Mouse (Mus musculus): ENCODE measurements around the gene Slc38a3. TPM values are rescaled to one million over a fixed set of nuclear protein-coding genes. Genes with fewer than 3 reads are reported as not detected.

Slc38a3 gene
- 10 to 100 TPM; 79.5 to 87.1 TPM for total RNA-seq (2021)
- long read RNA-seq, experiment 1, transcript Slc38a3-209 (16 exons, 2,463 nt) = major isoform, 30 of 41 reads
- long read RNA-seq, experiment 1, partial matches to known transcripts = 7 of 41 reads
- long read RNA-seq, experiment 1, other reads (novel, unspliced or antisense) = 3 of 41 reads
- long read RNA-seq, experiment 2, transcript Slc38a3-209 (16 exons, 2,463 nt) = major isoform, 16 of 27 reads
- long read RNA-seq, experiment 2, partial matches to known transcripts = 8 of 27 reads
- long read RNA-seq, experiment 2, other reads (novel, unspliced or antisense) = 3 of 27 reads

DNA sequence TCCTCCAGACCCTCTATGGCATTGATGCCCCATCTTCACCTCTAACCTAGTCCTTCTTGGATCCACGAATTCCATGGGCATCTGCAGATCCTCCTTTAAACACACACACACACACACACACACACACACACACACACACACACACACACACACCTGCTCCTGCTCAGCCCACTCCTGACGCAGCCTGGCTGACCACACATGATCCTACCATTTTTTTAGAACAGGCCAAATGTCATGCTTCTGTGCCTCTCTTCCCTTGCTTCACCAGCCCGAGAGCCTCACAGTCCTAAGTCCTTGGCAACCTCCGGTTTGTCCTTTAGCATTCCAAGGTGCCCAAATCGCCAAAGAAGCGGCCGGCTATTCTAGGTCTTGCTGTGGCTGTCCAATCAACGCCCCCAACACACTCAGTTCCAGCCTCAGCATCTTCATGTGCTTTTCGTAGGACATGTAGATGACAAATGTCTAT, at the start of gene Slc38a3:
Gene Slc38a3, minus strand, starts transcription at position 51 of the 466 bp plus-strand sequence.
- DNase-seq (ENCODE audit: low spot score in 2 of 2) = no peak
- intact Hi-C loops (cut with DNase I) = no loop called here

DNA sequence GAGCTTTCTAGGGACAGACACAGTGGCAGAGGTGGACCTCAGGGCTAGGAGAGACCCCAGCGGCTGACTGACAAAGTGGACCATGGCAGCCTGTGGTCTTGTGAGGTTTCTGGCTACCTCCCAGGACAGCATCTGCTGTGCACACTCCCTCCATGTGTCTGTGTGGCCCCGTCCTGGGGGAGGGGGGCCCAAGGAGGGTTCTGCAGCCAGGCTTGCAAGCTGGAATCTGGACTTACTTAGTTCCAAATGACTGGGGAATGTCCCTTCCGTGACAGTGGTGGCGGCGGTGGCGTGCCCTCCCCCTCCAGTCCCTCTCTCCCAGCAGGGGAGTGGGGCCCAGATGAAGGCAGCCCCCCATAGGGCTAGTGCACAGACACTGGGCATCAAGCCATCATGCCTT, 47.6 kb upstream of the Slc38a3 start:
- intact Hi-C loops (cut with DNase I) = no loop called here
- no peak for DNase-seq (ENCODE audit: low spot score in 2 of 2)

DNA sequence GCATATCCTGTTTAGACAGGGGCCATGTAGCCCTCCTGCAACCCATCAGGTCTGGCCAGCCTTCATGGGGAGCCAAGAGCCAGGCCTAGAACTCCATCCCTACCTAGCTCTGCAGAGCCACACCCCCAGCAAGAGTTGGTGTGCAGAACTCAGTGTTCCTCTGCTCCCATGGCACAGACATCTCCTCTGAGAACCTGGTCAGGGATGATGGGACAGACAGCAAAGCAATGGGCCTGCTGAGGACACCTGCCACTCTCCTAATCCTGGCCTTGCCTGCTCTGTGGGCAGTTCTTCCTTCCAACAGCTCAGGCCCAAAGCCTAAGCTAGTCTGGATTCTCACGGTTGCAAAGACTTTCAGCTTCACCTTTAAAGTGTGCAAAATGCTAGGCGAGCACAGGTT, 46.3 kb upstream of the Slc38a3 start:
- DNase-seq (ENCODE audit: low spot score in 2 of 2) = no peak
- intact Hi-C loops (cut with DNase I) = no loop called here

DNA sequence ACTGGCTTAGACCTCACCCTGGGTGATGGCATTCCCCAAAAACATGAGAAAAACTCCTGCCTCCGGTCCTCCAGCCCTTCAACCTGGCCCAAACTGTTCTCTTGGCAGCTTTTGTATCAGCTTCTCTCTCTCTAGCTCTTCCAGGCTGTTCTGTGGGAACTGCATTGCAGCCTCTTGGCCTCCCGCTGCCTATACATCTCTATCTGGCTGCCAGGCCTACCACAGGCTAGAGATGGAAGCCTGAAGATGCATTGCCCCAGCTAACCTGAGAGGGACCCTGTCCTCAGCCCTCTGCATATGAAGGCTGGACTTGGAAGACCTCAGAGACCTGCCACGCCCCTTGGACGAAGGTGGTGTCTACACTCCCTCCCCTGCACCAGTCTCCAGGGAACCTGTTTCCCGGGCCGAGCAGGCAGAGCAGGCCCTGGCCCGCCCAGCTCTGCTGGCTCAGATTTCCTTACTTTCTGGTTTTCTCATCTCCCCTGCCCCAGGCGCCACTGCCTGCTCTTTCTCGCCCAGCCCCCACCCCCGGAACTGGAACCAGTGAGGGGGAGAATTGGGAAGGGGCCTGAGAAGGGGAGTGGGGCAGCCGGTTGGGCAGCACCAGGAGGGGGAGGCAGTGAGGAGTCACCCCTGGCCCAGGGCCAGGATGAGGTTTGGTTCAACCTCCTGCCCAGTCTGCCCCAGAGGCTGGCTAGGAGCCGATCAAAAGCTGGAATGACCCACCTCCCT, 45.1 kb upstream of the Slc38a3 start:
- no peak for DNase-seq (ENCODE audit: low spot score in 2 of 2)
- intact Hi-C loops (cut with DNase I) = no loop called here

DNA sequence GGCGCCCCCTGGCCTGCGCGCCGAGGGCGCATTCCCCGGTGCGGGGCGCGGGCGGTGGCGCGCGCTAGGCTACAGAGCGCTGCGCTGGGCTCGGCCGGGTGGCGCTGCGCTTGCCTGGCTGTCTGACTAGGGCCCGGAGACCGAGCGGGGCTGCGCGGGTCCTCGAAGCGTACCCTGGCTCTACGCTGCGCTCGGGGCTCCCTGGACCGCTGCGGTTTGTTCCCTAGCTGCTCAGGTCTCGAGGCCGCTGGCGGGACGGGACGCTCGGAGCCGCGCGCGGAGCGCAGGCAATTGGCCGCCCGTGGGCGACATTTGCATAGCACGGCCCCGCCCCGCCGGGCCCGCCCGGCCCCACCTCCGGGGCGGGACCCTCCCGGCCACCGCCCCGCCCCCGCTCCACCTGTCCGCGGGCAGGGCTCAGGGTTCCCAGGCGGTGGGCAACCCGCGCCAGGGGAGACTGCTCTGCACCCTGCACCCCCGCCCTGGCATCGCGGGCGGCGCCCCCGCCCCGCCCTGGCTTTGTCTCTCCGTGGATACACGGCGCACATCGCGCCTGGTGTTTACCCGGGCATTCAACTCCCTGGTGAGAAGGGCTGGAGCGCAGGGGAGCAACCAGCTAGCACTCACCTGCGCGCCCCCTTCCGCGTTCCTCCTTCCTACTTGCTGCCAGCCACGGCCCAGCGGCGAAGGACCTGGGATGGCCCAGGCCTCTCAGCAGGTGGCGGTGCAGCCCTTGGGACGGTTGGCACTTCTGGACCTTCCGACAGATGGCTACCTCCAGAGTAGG, 40.6 kb upstream of the Slc38a3 start, which contains the start of gene Sema3f:
Gene Sema3f, minus strand, starts transcription at position 779 of the 787 bp plus-strand sequence.
- intact Hi-C loops (cut with DNase I) = no loop called here
- DNase-seq (ENCODE audit: low spot score in 2 of 2) = peak; percentile 47 to 67

DNA sequence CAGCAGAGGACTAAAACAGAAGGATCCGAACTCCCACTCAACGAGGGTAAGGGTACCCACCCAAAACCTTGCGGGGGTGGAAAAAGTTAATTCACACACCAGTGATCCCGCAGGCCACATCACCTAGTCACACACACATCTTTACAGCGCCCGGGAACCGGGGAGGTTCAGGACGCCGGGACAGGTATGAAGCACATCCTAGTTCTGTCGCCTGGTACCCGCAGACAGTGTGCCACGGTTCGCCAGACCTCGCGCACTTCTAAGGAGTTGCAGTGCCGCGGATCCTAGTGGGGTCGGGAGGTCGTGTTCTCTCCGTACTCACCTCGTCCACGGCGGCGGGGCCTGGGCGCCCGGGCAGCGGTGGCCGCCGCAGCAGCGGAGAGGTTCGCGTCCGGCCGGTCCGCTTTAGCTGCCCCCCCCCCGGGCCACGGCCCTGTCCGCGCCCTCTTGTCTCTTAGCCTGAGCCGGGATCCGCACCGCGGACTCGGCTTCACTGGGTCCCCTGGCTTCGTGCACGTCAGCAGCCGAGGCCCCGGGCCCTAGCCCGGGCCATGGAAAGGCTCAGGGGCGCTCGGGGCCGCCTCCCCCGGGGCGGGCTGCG, 39.9 kb upstream of the Slc38a3 start:
- intact Hi-C loops (cut with DNase I) = no loop called here
- no peak for DNase-seq (ENCODE audit: low spot score in 2 of 2)

DNA sequence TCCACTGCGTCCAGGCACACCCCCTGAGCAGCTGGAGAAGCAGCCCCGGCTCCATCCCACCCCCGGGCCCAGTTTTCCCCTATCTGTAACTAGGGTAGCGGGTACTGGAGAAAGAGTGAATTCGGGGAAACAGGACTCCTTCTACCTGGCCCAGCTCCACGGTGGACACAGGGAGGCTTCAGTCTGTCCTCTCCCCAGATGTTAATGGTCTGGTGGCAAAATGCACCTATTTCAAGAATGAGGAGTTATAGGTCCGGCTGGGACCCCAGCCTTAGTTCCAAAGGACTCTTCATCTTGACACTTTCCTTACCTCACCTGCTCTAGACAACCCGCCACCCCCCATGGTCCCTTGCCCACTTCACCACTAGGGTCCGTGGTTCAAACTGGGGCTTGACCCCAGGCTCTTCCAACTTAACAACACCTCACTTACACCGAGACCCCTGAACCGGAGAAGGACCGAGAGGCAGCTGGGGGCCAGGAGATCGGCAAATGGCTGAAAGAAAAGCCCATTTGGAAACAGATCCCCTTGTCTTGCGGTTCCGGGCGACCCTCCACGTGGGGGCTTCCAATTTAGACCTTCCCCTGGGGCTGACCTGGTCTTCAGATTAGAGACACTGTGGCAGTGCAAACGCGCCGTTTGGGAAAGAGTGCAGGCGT, 39.2 kb upstream of the Slc38a3 start:
- DNase-seq (ENCODE audit: low spot score in 2 of 2) = no peak
- intact Hi-C loops (cut with DNase I) = no loop called here

DNA sequence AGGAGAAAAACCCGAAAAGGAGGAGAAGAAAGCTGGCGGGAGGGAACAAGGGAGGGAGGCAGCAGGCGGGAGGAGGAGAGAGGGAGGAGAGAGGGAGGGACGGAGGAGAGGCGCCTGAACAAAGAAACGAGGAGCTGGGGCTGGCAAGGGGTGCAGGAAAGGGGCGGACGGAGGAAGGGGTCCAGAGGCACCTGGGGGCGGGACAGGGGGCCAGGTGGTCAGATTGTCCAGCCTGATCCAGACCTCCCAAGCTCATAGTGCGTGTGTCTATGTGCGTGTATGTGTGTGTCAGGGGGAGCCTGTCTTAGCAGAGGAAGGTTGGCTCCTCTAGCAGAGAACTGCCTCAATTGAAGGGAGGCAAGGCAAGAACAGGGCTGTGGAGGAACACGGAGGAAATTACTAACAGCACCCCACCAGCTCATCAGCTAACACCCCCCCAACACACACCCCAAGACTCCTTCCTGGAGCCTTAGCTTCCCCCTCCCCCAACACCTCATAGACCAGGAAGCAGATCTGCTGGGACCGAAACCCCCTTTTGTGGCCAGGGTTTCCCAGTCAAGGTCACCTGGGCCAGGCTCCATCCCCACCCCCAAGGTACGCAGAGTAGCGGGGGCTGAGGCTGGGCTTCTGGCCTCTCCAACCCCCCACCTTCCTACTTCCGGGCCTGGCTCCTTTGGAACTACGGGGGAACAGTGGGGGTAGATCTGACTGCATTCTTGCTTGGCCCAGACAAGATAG, 38.5 kb upstream of the Slc38a3 start:
- intact Hi-C loops (cut with DNase I) = no loop called here
- DNase-seq (ENCODE audit: low spot score in 2 of 2) = peak in 1 of 2 experiments; percentile 25

DNA sequence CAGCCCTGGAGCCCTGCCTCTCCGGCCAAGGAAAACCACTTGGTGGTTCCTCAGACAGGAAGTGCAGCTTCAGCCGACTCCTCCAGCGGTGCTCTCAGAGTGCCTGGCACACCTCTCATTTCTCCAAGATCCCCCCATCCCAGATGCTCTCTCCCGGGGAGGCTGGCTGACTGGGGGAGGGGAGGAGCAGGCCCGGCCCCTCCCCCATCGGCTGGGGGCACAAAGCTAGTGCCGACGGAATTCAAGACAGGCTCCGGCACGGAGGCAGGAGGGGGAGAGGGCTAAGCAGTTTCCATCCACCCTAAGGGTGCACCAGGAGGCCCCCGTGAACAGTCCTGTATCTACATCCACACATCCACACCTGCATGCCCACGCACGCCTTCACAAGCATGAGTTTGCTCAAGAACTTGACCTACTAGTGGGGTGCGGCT, 37.5 kb upstream of the Slc38a3 start:
- intact Hi-C loops (cut with DNase I) = no loop called here
- DNase-seq (ENCODE audit: low spot score in 2 of 2) = no peak

DNA sequence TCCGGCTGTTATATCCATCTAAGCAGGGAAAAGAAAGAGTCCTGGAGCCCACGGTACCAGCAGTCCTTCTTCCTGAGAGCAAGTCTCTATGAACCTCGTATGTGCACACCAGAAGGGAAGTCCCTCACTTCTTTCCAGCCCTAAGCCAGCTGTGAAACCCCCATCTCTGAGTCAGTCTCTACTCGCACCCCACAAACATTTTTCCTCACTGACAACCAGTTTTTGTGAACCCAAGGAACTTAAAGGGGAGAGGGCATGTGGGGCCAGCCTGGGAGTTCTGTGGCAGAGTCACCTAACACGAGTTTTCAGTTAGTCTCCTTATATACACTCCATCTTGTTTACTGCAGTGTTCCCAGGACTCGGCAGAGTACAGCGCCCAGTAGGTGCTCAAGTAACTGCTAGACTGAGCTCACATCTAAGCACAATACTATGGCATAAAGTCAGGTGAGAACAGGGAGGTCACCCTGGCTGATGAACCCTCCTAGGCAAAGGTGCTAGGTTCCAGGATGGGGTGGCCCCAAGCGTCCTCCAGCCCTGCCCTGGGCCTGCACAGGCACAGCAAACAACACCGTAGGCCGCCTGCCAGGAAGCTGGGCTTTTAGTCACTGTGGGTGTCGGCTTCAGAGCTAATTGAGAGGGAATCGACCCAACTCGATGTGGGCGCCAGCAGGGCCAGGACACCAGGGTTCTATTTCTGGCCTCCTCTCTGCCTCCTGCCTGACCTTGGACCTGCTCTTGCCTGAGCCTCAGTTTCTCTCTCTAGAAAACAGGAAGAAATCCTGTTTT, 34.2 kb upstream of the Slc38a3 start:
- peak in 1 of 2 experiments; percentile 34 for DNase-seq (ENCODE audit: low spot score in 2 of 2)
- intact Hi-C loops (cut with DNase I) = no loop called here

DNA sequence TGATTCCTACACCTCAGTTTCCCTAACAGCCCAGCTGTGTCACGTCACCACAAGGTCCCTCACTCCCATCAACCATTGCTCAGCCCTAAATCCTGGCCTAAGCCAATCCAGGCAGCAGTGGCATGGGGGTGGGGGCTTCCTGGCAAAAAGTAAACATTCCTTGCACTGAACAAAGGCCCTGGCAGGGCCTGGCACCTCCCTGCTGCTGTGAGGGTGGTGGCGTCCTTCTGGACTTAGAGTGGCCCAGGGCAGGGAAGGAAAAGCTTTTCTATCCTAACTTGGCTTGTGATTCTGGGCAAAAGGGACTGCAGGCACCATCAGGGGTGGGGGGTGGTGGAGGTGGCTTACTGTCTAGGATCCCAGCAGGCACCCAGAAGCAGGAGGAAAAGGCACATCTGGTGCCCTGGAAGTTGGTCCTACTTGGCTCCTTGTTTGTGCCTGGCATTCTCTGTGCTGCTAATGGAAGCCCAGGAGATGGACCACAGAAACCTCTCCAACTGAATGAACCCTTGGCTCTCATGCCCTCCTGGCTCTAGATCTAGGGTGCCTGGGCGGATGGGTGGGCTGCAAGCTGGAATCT, 33.4 kb upstream of the Slc38a3 start:
- intact Hi-C loops (cut with DNase I) = no loop called here
- no peak for DNase-seq (ENCODE audit: low spot score in 2 of 2)

DNA sequence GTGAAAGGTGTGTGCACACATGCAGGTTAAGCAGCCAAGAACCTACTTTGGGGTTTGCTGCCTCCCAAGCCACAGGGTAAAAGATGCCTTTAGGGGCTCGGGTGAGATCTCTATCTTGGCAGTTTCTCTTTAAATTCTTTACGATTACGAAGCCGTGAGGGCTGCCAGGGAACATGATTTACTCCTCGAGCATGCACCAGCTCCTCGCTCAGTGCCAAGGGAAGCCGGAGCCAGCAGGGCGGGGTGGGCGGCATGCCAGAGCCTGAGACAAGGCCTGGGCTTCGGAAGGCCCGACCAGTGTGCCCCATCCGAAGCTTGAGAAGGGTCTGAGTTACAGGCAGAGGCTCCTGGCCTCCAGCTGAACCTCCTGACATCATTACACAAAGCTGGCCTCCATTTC, 32.3 kb upstream of the Slc38a3 start:
- intact Hi-C loops (cut with DNase I) = no loop called here
- peak; percentile 80 to 92 for DNase-seq (ENCODE audit: low spot score in 2 of 2)

DNA sequence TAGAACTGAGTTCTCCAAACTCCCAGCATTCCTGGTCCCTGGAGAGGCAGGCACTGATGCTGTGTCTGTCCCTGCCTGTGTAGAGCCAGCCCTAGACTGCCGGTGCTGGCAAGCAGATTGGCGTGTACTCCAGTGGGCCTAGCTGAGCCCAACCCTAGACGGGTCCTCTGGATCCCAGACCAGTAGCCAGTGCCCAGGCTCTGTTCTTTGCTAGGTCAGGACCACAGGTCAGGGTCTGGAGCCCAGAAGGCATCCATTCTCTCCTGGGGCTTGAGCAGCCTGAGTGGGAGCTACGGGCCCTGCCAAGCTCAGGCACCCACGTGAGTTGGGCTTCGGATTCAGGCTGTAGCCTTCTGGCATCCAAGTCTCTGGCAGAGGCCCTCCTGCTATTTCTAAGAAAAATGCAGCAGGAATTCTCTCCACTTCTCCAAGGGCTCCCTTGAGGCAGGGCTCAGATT, 30.8 kb upstream of the Slc38a3 start:
- peak; percentile 54 to 69 for DNase-seq (ENCODE audit: low spot score in 2 of 2)
- intact Hi-C loops (cut with DNase I) = no loop called here

DNA sequence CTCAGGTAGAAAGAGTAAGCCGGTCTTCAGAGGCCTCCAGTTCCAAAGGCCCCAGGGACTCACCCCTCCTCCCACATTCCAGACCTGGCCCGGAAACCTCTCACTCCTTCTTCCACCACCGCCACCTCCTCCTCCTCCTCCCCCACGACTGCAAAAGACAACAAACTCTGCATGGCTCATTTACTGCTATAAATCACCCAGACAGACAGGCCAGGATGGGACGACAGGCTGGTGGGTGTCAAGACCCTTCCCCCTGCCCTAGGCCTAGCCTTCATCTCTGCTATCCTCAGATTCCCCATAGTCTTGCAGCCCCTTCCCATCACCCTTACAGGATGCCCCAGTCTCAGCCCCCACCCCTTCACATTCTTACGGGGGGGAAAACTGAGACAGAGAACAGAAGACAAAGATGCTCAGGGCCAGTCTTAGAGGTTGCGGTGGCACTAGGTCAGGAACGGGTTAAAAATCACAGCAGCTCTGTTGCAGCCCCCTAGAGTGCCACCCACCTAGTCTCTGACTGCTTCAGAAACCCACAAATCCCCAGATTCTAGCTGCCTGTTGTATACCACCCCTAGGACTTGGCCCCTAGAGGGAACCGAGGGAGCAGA, 30.1 kb upstream of the Slc38a3 start:
- DNase-seq (ENCODE audit: low spot score in 2 of 2) = no peak
- intact Hi-C loops (cut with DNase I) = no loop called here

DNA sequence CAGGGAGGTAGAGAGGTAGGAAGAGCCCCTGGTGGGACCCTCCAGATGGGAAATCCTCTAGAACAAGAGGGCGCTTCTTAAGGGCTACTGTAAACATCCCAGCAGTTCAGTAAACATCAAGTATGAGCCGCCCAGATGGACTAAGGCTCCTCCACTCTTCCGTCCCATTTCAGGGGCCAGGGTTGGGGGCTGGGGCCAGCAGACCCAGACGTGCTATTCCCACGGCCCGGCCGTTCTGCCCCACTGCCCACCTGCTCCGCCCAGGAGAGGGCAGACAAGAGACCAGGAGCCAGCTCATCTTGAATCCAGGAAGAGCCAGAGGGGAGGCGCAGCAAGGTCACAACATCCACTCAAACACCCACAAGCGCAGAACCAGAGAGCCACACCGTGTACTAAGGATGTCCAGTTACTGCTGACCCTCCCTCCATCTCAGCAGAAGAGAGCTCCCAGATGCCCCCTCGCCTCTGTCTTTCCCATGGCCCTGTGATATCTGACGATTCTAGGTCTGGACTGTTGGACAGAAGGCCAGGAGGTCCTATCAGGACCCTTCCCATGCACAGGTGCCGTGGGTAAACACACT, 29.4 kb upstream of the Slc38a3 start:
- intact Hi-C loops (cut with DNase I) = no loop called here
- DNase-seq (ENCODE audit: low spot score in 2 of 2) = no peak

DNA sequence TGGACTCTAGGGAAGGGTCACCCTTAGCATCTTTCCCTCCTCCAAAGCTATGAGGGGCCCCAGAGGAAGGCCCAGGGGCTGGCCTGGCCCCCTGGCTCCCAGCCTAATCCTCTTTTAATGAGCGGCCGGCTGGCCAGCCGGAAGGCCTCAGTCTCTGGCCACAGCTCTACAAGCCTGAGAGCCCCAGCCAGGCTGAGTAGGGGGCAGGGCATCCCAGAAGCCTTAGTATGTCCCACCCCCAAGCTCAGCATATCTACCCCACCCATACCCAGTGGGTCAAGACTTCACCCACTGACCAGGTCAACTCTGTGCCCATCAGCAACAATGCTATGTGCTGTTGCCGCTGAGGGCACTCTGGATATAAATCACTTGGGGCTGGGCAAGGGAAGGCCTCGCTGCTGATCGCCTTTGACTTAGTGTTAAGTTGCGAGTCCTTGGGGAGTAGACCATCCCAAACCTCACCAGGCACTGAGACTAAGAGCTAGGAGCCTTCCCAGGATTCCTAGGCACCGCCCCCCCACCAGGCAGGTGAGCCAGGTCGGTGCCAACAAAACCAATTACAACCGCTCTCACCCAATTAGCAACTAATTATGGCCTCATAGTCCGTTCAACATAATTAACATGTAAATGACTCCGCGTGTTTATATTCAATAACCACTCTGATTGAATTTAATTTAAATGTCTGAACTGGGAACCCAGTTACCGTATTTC, 28.6 kb upstream of the Slc38a3 start:
- intact Hi-C loops (cut with DNase I) = no loop called here
- no peak for DNase-seq (ENCODE audit: low spot score in 2 of 2)
